In genomic region chr5:139325395-139325966, GRCm38 (mm10) we compare ENCODE assay signal across 8 mouse cellular contexts. TPM values are rescaled to one million over a fixed set of nuclear protein-coding genes. Genes with fewer than 3 reads are reported as not detected.
DNase-seq lines count a peak whose midpoint lies in the region; ATAC-seq lines count a peak whose summit lies in the region.

Adap1 (minus strand) TSS chr5:139325622.

- H3K4me1 ChIP-seq in limb, embryonic 13.5 days: peaks cover 12% of the 10 kb centered on the region
- peaks cover 19% of the 10 kb centered on the region for H3K4me1 ChIP-seq in midbrain, embryonic 15.5 days

- intact Hi-C loops in heart, postnatal 25 days (cut with DNase I): loop anchor here (2.0 to 10.0 kb wide), 2 partner anchors 43 to 339 kb away; no protein-coding TSS in a partner anchor

- H3K9ac ChIP-seq in limb, embryonic 13.5 days: peak within 1 kb of the TSS; percentile 66
- H3K9ac ChIP-seq in midbrain, embryonic 15.5 days: peak within 1 kb of the TSS; percentile 83

- H3K27ac ChIP-seq in limb, embryonic 13.5 days: no peak within 1 kb of the TSS
- peak within 1 kb of the TSS; percentile 74 for H3K27ac ChIP-seq in midbrain, embryonic 15.5 days

- peak; percentile 96 for DNase-seq in heart, adult 11 months
- DNase-seq in heart, postnatal 25 days (ENCODE audit: low spot score): no peak
- DNase-seq in cerebellum, postnatal 14 days: peak; percentile 71 to 80
- peak; percentile 43 to 59 for DNase-seq in gastrocnemius, postnatal 4 days (ENCODE audit: low spot score in 2 of 2)
- peak; percentile 60 for DNase-seq in kidney, adult 9 months
- peak; percentile 75 for DNase-seq in splenic B cell, adult 2 months (ENCODE audit: low read depth, low spot score)

- peak within 1 kb of the TSS; percentile 61 for H3K4me3 ChIP-seq in limb, embryonic 13.5 days
- peak within 1 kb of the TSS; percentile 79 for H3K4me3 ChIP-seq in midbrain, embryonic 15.5 days

- 3% methylated on average over 61 of the region's 61 CpGs for WGBS in limb, embryonic 13.5 days
- 3% methylated on average over 53 of the region's 61 CpGs for WGBS in midbrain, embryonic 15.5 days

- no peaks in the 10 kb centered on the region for H3K36me3 ChIP-seq in limb, embryonic 13.5 days
- H3K36me3 ChIP-seq in midbrain, embryonic 15.5 days (replicated peaks): no peaks in the 10 kb centered on the region
- H3K36me3 ChIP-seq in splenic B cell, adult 2 months (ENCODE audit: control insufficient read depth, insufficient read depth, low read length, poor library complexity, severe bottlenecking): no peaks in the 10 kb centered on the region

- H3K9me3 ChIP-seq in limb, embryonic 13.5 days: no peaks in the 10 kb centered on the region
- H3K9me3 ChIP-seq in midbrain, embryonic 15.5 days: no peaks in the 10 kb centered on the region

- peaks cover 67% of the 10 kb centered on the region for H3K27me3 ChIP-seq in limb, embryonic 13.5 days
- peaks cover 14% of the 10 kb centered on the region; the same call in 1 of the 2 replicates for H3K27me3 ChIP-seq in midbrain, embryonic 15.5 days (replicated peaks)
- H3K27me3 ChIP-seq in splenic B cell, adult 2 months (ENCODE audit: control insufficient read depth, insufficient read depth, low read length, poor library complexity, severe bottlenecking): no peaks in the 10 kb centered on the region

- peak within 1 kb of the TSS; percentile 97 for H3K4me2 ChIP-seq in limb, embryonic 13.5 days (replicated peaks)
- H3K4me2 ChIP-seq in midbrain, embryonic 15.5 days: peak within 1 kb of the TSS; percentile 69

- peak; percentile 75 for ATAC-seq in limb, embryonic 13.5 days (ENCODE audit: low FRiP score, low read depth)
- peak; percentile 84 for ATAC-seq in midbrain, embryonic 15.5 days (replicated peaks)

RNA-seq across cellular contexts. Expression of gene Adap1, which starts in this region (rescaled TPM):
- total RNA-seq in heart, postnatal 25 days (2021): 1 to 10 TPM; 1.4 to 1.5 TPM
- 1 to 10 TPM; 5.4 to 6.9 TPM for total RNA-seq in gastrocnemius, postnatal 4 days (2021)
- polyA plus RNA-seq in limb, embryonic 13.5 days (2015; fragmentation: Nextera tagmentation; extraction: Ambion mirVana): 0.94 and 1.2 TPM in 2 replicates
- polyA plus RNA-seq in midbrain, embryonic 15.5 days (2015; fragmentation: Nextera tagmentation; extraction: Ambion mirVana): 115 and 118 TPM in 2 replicates

Comparison
In these comparisons a context has a peak if more than half of its experiments do, and no peak if none do; other contexts are left out.
1. RNA of gene Adap1 (polyA plus RNA-seq): 115 to 118 TPM in midbrain, embryonic 15.5 days; 0.94 to 1.2 TPM in limb, embryonic 13.5 days; every median in the first group is over 10 times any median in the second.